Mouse (Mus musculus) cerebellum, adult 11-12 months (tissue): ENCODE data around the gene Olfr167.
"Not testable (repeated sequence)": the region's sequence is repeated elsewhere in the genome, so short reads cannot be mapped to it uniquely, and the experiment has no call there.

Source experiments
- DNase-seq: peaks from one replicate; pipeline ENCODE4 v3.0.0; 2022

The Olfr167 gene

DNA sequence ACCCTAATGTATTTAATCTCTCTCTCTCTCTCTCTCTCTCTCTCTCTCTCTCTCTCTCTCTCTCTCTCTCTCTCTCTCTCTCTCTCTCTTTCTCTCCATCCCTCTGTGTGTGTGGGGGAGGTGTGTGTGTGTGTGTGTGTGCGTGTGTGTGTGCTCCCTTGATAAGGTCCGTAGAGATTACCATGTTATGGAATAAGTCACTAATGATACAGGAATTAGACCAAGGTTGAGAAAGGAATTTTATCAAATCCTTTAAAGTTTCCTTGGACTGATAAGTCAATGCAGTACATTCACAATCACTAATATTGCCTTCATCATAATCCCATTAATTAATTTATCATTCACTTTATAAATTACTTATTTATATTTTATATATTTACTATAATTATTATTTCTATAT is at the start of gene Olfr167:
Olfr167 (minus strand) TSS at position 101 of the 400 bp plus-strand sequence.
- no peak for DNase-seq

DNA sequence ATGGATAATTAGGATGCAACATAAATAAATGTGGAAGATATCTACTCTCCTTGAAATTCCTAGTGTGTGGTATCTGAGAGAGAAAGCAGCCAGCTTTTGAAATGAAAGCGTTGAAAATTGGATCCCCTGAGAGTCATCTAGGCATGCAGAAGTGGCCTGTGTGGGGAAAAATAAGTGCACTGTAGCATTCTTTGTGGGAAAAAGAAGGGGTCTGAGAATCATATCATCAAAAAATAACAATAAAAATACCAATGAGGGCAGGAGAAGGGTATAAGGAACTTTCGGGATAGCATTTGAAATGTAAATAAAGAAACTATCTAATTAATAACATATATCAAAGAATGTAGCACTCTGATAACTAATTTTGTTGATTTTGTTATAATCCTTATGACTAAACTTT is 49.6 kb upstream of the Olfr167 start, which contains the start of gene Olfr169:
Olfr169 (minus strand) TSS at position 101 of the 400 bp plus-strand sequence.
- DNase-seq, result not testable (repeated sequence)

DNA sequence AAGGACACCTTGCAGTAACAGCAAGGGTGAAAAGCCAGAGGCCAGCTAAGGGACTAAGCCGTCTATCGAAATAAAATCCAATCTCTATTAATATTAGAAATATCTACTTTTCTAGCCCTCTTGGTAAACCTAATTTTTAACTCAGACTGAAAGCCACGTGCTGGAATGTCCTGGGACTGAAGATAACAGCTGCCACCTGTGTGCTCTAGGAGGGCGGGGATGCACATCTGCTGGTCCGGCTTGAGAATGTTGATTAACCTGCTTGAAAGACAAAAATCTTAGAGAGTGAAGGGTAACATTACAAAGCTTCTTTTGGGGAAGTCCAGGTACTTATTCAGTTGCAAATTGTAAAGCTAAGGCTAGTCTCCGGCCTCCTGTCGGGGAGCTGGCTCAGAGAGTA is 31.4 kb upstream of the Olfr167 start:
- not testable (repeated sequence) for DNase-seq

DNA sequence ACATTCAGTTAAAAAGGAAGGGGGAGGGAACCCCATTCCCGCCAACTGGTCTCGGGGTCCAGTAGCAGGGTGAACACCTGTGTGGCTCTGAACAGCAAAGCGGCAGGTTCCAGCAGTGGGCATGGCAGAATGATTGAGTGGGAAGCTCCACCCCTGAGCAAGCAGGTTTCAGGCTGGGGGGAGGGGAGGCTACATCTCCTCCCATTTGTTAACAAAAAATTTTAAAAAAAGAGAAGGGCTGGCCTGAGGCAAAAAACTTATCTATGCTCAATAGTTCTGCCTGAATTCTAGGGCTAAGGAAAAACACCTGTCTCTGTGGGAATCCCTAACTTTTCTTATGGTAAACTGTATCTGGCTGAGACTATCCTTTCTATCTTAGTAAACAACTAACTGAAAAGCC is 30.2 kb upstream of the Olfr167 start:
- DNase-seq, result not testable (repeated sequence)

DNA sequence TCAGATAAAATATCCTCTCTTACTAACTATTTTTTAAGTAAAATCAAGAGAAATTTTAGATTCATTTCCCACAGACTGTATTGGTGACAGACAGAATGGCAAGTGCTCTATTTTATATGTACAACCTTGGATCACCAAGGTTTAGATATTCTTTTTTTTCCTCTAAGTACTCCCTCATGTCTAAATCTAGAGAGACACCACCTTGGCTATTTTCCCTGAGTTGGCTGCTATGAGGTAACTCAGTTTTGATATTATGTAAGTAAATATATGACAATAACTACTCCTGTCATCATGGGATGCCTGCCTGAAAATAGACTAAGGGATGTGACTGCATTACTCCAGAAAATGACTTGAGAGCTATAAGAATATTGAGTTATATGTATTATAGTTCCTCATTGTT is 13.4 kb upstream of the Olfr167 start, which contains the start of gene Olfr168:
Olfr168 (minus strand) TSS at position 101 of the 400 bp plus-strand sequence.
- DNase-seq, result no peak

DNA sequence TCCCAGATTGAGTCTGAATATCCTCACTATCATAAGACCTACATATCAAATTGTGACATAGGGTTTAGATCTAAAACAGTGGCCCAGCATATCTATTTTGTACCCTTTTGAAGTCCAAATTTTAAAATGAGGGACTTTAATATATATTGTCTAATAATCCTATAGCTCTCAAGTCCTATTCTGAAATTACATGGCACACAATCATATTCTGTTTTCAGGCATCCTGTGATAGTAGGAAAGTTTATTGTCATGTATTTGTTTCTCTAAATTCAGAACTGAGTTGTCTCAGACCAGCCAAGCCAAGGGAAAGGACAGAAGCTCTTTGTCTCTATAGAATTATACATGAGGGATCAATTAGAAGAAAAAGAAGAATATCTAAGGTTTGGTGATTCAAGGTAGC is 38.7 kb downstream of the Olfr167 start, which contains the start of gene Olfr166:
Olfr166 (plus strand) TSS at position 301 of the 400 bp plus-strand sequence.
- no peak for DNase-seq

DNA sequence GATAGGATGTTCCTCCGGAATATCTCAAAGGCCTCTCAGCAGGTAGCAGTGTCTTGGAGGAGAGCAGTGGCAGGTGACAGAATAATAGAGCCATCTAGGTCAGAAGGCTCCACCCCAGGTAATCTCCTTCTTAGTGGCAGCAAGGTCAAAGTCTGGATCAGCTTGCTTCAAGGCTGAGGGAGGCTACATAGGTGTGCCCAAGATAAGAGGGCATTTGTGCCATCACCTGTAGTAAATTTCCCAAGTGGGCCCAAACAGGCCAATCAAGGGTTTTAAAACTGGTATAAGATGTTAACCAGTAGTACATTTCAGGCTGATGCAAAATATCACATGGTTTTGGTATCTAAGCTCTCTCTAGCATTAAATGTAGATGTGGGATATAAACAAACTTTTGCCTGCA is 57.7 kb downstream of the Olfr167 start:
- no peak for DNase-seq
